Mouse (Mus musculus) intestine, embryonic 14.5 days (tissue): Measurements from ENCODE around the gene Gfi1b. TPM values are rescaled to one million over a fixed set of nuclear protein-coding genes. Genes with fewer than 3 reads are reported as not detected.

ENCODE experiments used
- ATAC-seq: fragments of 200-750 bp; cut with Nextera tagmentation; replicated peaks from 2 replicates; pipeline ENCODE4 v1.8.0; 2017; ENCODE audit warnings: low read depth, moderate number of reproducible peaks, moderate TSS enrichment, moderate library complexity; ENCODE audit not compliant: low FRiP score, low TSS enrichment
- DNase-seq: peaks from one replicate; pipeline ENCODE4 v3.0.0-alpha.2; 2018; ENCODE audit warnings: low spot score
- H3K27ac ChIP-seq: fragments of 300-500 bp; sonication (generic); 2 replicates; pipeline ENCODE4 v1.5.1; 2014; ENCODE audit warnings: low read depth, mild to moderate bottlenecking, control low read depth
- H3K27me3 ChIP-seq: fragments of 300-500 bp; sonication (generic); replicated peaks from 2 replicates; pipeline ENCODE4 v1.6.1; 2014; ENCODE audit warnings: low read length, control low read depth; ENCODE audit not compliant: control insufficient read depth, insufficient read depth
- H3K36me3 ChIP-seq: fragments of 300-500 bp; sonication (generic); 2 replicates; pipeline ENCODE4 v1.6.1; 2014; ENCODE audit warnings: low read length, control low read depth; ENCODE audit not compliant: control insufficient read depth, insufficient read depth
- H3K4me1 ChIP-seq: fragments of 300-500 bp; sonication (generic); replicated peaks from 2 replicates; pipeline ENCODE4 v1.6.1; 2014; ENCODE audit warnings: low read length, control low read depth, mixed read lengths; ENCODE audit not compliant: control insufficient read depth, insufficient read depth
- H3K4me2 ChIP-seq: fragments of 300-500 bp; sonication (generic); 2 replicates; pipeline ENCODE4 v1.6.1; 2014; ENCODE audit warnings: low read length
- H3K4me3 ChIP-seq: fragments of 300-500 bp; sonication (generic); 2 replicates; pipeline ENCODE4 v1.5.1; 2014; ENCODE audit warnings: low read depth, low read length, control low read depth, mixed read lengths
- H3K9ac ChIP-seq: fragments of 300-500 bp; sonication (generic); 2 replicates; pipeline ENCODE4 v1.6.1; 2014; ENCODE audit warnings: mild to moderate bottlenecking, low read length
- H3K9me3 ChIP-seq: fragments of 300-500 bp; sonication (generic); 2 replicates; pipeline ENCODE4 v1.6.1; 2016; ENCODE audit warnings: low read length, control low read depth; ENCODE audit not compliant: control insufficient read depth
- WGBS: fragments of 180-500 bp; shearing (Covaris S2); extraction: QIAGEN DNeasy Blood & Tissue Kit; methylation state at CpG from one replicate; pipeline ENCODE4 v1.1.7; 2014; 5-methylcytosine and 5-hydroxymethylcytosine counted together
- microRNA-seq: library from miRNA; unstranded; fragments of <30 nt; microRNA quantifications from one replicate; pipeline ENCODE4, GENCODE M21; 2016
- polyA plus RNA-seq: library from polyadenylated mRNA; unstranded; fragments of >200 nt; fragmentation: Nextera tagmentation; extraction: Ambion mirVana; gene quantifications from 2 replicates; pipeline ENCODE4 v1.2.1, GENCODE M21; 2014

Gfi1b gene
- polyA plus RNA-seq, 1 experiment from 2014 or later = not detected

- H3K36me3 ChIP-seq = peaks cover 38% of the 10 kb centered on the region
- no peaks in the 10 kb centered on the region for H3K27me3 ChIP-seq
- no peak overlapping the region for H3K9ac ChIP-seq
- no peak for DNase-seq
- no peak overlapping the region for H3K27ac ChIP-seq
- H3K4me1 ChIP-seq = no peaks in the 10 kb centered on the region
- H3K9me3 ChIP-seq = no peaks in the 10 kb centered on the region
- no peak overlapping the region for H3K4me3 ChIP-seq
- no peak overlapping the region for H3K4me2 ChIP-seq
- ATAC-seq = no peak
These were observed 58.0 kb downstream of the Gfi1b start for GRCm38 (mm10) chr2:28563830-28564229.

- Histone ChIP-seq H3K27ac (no peak within 1 kb of the TSS), H3K36me3 (peaks cover 33% of the 10 kb centered on the region), H3K9ac (no peak within 1 kb of the TSS), H3K27me3 (no peaks in the 10 kb centered on the region), H3K4me1 (no peaks in the 10 kb centered on the region), H3K4me3 (no peak within 1 kb of the TSS), H3K9me3 (no peaks in the 10 kb centered on the region), H3K4me2 (no peak within 1 kb of the TSS)
- ATAC-seq (no peak), DNase-seq (no peak)
- WGBS = 63% methylated on average over 6 of the region's 6 CpGs
These were observed 58.5 kb downstream of the Gfi1b start, which contains the start of gene Cel for GRCm38 (mm10) chr2:28563303-28563702. Gene Cel (minus strand): TSS chr2:28563403.

Small RNA genes lying within 50 kb of the gene (microRNA-seq; reads per million reads assigned to microRNA genes)
- not detected for gene Gm22824

Other genes with a start within 250 kb of the Gfi1b start
- 4.5 and 5.2 TPM in 2 replicates for gene Ppp1r26, start 175.2 kb downstream of the Gfi1b start, polyA plus RNA-seq
- gene 1700007K13Rik, start 155.7 kb downstream of the Gfi1b start, polyA plus RNA-seq = 0.28 TPM in 1 of 2 replicates, not detected in the other
- 64.4 and 69.1 TPM in 2 replicates for gene Mrps2, start 153.9 kb downstream of the Gfi1b start, polyA plus RNA-seq
- gene Gbgt1, start 125.1 kb downstream of the Gfi1b start, polyA plus RNA-seq = 4.7 and 5.2 TPM in 2 replicates
- gene Gm10134, start 115.9 kb downstream of the Gfi1b start, polyA plus RNA-seq = 6.4 and 15.5 TPM in 2 replicates
- 38.7 and 40.6 TPM in 2 replicates for gene Ralgds, start 108.9 kb downstream of the Gfi1b start, polyA plus RNA-seq
- gene Cel, start 58.6 kb downstream of the Gfi1b start, polyA plus RNA-seq = 67.3 TPM in 1 of 2 replicates, not detected in the other
- gene Gtf3c5, start 38.2 kb downstream of the Gfi1b start, polyA plus RNA-seq = 30.4 and 30.5 TPM in 2 replicates
- 17.2 and 19.4 TPM in 2 replicates for gene Tsc1, start 19.2 kb upstream of the Gfi1b start, polyA plus RNA-seq
- 1.3 and 1.6 TPM in 2 replicates for gene Spaca9, start 77.7 kb upstream of the Gfi1b start, polyA plus RNA-seq
- gene Ak8, start 78.2 kb upstream of the Gfi1b start, polyA plus RNA-seq = 0.19 and 1.3 TPM in 2 replicates
- 20.1 and 21.3 TPM in 2 replicates for gene Gtf3c4, start 218.4 kb upstream of the Gfi1b start, polyA plus RNA-seq
- 16.5 and 17.5 TPM in 2 replicates for gene Ddx31, start 218.4 kb upstream of the Gfi1b start, polyA plus RNA-seq